Mouse (Mus musculus) hematopoietic stem cell, adult 5-6 weeks (primary cell): ENCODE measurements around the gene H2afy. TPM values are rescaled to one million over a fixed set of nuclear protein-coding genes. Genes with fewer than 3 reads are reported as not detected.

ENCODE experiments used
- ATAC-seq, 2 experiments: fragments of 125-278 bp in 1 of 2; replicated peaks in 1 of 2; 2 replicates each; pipeline ENCODE4 v1.8.0; 2016 to 2017; ENCODE audit warnings: inconsistent platforms in 2 of 2, mild to moderate bottlenecking in 2 of 2, moderate number of reproducible peaks in 2 of 2, low read depth in 1 of 2, moderate TSS enrichment in 1 of 2; ENCODE audit not compliant: low FRiP score in 2 of 2, poor library complexity in 2 of 2, severe bottlenecking in 2 of 2, insufficient read depth in 1 of 2, low TSS enrichment in 1 of 2
- total RNA-seq: library from RNA; stranded (forward); fragments of 172-1452, 232-1000 nt; gene quantifications from 2 replicates; pipeline ENCODE4 v1.2.3, GENCODE M21; 2017

H2afy gene
- total RNA-seq, 1 experiment from 2014 or later = 2,010 TPM

DNA sequence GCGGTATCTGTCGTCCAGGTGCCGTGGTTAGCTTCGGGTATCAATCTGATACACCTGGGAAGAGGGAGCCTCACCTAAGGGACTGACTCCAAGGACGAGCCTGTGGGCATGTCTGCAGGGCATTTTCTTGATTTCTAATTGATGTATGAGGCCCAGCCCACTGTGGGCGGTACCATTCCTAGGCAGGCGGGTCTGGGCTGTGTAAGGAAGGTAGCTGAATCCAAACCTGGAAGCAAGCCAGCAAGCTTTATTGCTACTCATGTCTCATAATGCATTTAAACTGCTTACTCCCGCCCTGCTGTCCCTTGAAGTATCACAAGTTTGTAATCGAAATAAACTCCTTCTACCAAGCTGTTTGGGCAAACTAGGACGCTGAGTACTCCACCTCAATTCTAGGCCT lies 10.5 kb downstream of the H2afy start:
- no peak for ATAC-seq

DNA sequence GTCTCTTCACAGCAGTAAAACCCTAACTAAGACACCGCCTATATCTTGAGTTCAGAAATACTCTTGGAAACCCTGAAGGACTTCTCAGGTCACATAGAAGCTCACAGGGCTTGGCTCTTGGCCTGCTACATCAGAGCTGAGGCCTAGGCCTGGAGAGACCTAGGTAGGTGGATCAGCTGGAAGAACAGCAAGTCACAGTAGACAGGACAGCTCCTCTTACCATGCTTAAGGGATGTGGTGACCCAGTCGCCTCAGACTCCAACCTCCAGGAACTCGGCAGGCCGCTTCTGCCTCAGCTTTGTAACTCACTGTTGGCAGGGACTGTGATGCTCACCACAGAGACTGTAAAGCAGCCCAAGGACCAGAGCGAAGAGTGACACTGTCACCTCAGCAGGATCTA lies 13.1 kb downstream of the H2afy start:
- ATAC-seq = no peak

- no peak for ATAC-seq
Measured at GRCm38 (mm10) chr13:56117991-56118765, 18.0 kb downstream of the H2afy start.

- no peak for ATAC-seq
Measured at GRCm38 (mm10) chr13:56115906-56116305, 20.3 kb downstream of the H2afy start.

GRCm38 (mm10) chr13:56115386-56115785 lies 20.8 kb downstream of the H2afy start:
- no peak for ATAC-seq

- no peak for ATAC-seq
Measured at GRCm38 (mm10) chr13:56113431-56114248, 22.5 kb downstream of the H2afy start.

- ATAC-seq = no peak
Measured at GRCm38 (mm10) chr13:56112980-56113379, 23.2 kb downstream of the H2afy start.

- no peak for ATAC-seq
Measured at GRCm38 (mm10) chr13:56112496-56112895, 23.7 kb downstream of the H2afy start.

GRCm38 (mm10) chr13:56111601-56112000 lies 24.6 kb downstream of the H2afy start:
- no peak for ATAC-seq

DNA sequence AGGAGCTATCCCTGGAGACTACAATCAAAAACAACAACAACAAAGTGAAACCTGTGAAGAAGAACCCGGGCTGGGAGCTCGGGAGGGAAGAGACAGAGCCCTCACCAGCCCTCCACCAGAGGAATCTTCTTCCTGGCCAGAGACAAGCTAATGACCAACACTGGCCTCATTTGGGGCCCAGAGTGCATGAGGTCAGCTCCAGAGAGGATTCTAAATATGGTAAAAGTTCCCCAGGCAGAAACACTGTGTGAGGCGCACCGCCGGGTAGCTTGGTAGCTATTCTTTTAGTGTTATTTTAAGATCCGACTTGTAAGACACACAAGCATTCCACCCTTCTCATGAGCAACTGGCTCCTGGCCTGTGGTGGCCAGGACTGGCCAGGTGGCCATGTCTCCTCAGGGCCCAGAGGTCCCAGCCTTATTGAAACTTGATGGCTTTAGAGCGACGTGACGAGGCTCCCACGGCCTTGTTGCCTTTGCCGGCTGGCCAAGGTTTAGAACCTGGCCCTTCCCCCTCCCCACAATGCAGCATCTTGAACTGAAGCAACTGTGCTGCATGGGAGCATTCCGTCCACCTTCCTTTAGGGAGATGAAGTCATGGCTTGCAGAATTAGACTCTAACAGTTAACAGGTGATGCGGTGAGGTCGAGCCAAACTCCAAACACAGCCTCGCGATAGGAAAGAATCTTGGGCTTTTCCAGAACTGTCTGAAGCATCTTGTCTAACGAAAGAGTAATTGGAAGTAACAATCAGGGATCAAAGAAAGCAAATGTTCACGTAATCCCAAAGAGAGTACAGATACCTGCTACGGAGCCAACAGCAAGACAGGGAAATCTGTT lies 25.2 kb downstream of the H2afy start:
- no peak for ATAC-seq

DNA sequence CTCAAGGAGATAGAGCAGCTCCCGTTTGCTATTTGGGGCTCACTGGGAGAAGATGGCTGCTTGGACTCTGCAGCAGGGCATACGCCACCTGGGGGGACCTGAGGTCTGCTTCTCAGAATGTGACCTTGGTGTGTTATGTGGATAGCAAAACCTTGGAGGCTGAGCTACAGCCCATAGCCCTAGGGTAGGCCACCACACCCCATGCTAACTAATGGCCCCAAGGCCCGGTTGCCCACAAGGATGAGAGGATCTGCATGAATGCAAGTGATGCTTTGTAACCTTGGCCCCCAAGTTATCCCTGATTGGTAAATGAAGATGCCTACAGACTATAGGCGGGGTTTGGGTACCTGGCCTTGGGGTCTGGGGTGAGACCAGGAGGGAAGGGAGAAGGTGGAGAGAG lies 26.5 kb downstream of the H2afy start:
- ATAC-seq = no peak

DNA sequence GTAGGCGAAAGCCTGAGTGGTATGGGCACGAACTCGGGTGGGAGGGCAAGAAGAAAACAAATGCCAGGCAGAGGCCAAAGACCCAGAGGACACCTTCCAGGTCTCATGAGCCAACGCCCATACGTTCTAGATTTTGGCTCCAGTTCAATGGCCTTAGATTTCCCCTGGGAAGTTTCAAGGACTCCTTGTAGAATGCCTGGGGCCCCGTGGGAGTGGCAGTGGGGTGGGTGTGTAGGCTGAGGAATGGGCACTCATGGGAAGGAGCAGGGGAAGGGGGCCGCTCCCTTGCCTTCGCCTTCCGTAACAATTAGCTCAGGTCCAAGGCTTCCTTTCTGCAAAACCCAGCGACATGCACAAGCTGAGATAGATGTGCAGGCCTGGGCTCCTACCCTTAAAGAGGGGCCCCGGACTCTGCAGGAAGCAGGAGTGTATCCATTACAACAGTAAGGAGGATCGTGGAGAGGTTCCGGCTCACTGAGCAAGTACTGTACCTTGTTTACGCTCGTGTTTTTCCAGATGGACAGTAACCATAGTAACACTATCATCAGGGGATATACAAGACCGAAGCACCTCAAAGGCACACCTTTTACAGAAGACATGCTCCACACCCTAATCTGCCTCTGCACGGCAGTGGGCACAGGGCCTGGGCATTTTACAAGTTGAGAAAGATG lies 27.2 kb downstream of the H2afy start:
- no peak for ATAC-seq

DNA sequence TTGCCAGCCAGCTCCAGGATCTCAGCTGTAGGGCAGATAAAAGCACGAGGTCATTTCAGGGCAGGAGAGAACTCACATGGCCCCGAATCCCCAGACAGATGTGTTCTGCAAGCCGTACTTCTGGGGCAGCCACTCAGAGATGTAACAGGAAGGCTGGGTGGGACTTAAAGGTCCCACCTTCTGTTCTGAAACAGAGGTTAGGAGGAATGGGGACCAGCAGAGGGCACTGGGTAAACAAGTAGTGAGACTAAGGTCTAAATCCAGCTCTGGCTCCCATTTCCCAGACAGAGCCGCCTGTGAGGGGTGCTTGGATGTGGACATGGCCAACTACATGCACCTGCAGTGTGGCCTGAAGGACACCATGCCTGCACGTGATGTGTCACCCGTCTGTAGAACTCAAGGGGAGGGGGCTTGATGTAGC lies 31.2 kb downstream of the H2afy start:
- ATAC-seq = no peak

DNA sequence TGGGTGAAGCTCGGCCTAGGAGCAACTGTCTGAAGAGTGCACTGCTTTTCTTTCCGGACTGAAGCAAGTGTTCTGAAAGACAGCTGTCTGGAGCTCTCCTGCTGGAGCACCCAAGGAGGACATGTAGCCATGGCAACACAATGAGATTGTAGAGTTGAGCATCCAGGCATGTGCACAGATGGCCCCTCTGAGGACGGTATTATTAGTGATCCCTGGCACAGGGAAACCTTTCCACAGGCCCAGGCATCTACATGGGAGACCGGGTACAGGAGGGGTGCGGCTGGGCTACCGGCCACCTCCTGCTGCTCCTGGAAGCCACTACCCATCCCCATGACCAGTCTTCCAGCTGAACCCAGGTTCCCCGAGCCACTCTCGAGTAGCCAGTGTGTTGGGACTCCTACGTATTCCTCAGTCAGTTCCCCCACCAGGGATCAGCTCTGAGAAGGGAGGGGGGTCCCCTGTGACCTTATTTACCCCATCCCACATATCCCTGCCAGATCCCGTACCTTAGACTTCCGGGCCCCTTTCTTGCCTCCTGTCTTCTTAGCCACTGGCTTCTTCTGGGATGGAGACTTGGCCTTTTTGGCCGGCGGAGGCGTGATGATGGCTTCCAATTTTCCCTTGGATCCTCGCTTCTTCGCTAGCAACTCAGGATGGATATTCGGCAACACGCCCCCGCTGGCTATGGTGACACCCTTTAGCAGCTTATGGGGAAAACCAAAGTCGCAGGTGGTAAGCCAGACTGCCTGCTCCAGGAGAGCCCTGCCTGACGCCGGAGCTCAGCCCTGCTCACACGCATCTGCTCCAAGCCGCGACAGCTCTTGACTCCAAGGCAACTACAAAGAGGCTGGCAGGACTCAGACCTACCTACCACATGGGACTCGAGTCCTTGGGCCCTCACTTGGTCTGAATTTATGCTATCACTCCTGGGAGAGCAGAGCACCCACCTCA lies 32.1 kb downstream of the H2afy start:
- no peak for ATAC-seq

GRCm38 (mm10) chr13:56102160-56102559 lies 34.0 kb downstream of the H2afy start:
- ATAC-seq = no peak

- no peak for ATAC-seq
Measured at GRCm38 (mm10) chr13:56095601-56096195, 40.5 kb downstream of the H2afy start.
